Mouse (Mus musculus): ENCODE results near the gene Strada.
"Not testable (repeated sequence)": the region's sequence is repeated elsewhere in the genome, so short reads cannot be mapped to it uniquely, and the experiment has no call there.

Strada gene

DNA sequence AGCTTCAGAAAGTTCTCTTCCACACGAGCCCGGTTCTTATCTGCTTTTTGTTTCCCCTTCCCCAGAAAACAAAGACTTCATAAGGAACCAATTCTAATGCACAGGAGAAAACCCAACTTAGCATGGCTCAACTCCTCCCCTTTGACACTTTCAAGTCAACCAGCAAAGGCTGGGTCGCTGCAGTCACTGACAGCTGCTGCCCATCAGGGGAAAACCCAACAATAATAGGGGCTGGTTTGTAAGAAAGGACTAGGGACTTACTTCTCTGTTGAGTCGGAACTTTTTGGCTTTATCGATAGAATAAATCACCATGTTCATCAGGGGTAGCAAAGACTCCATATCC lies at the start of gene Strada:
Strada (minus strand) TSS at position 46 of the 343 bp plus-strand sequence.
- DNase-seq, result no peak

DNA sequence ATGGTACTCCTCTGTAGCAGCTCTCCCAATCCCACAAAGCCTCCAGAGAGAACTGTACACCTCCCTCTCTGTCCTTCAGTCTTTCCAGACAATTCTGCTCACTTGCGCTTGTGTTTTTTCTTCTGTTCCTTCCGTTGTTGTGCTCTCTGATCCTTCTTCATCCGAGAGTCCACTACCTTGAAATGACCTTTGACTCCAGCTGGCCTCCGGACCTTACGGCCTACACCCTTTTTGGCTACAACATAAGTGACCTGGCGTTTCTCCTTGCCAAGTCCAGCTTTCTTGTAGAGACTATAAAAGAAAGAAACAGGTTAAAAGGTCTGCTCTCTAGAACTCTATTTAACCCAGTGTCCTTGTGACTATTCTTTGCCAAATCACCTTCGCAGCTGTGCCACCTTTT lies 47.4 kb upstream of the Strada start:
- DNase-seq, result no peak

DNA sequence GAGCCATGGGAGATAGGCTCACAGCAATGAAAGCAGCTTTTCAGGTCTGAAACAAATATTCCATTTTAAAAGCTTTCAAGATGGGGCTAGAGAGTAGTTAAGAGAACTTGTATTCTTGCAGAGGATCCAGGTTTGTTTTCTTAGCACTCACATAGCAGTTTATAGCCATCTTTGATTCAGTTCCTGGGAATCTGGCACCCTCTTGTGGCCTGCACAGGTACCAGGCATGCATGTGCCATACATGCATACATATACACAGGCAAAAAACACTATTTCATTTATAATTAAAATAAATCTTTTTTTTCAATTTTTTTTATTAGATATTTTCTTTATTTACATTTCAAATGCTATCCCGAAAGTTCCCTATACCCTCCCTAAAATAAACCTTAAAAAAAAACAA lies 44.9 kb upstream of the Strada start:
- DNase-seq, result no peak

DNA sequence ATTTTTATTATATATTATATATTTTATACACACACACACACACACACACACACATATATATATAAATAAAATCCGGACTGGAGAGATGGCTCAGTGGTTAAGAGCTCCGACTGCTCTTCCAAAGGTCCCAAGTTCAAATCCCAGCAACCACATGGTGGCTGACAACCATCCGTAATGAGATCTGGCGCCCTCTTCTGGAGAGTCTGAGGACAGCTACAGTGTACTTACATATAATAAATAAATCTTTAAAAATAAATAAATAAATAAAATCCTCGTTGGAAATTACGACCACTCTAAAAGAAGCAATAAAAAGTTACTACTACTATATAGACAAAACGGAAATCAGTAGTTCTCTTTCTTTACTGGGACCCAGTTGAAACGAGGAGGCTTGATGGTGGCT lies 32.0 kb upstream of the Strada start:
- DNase-seq, result not testable (repeated sequence)

DNA sequence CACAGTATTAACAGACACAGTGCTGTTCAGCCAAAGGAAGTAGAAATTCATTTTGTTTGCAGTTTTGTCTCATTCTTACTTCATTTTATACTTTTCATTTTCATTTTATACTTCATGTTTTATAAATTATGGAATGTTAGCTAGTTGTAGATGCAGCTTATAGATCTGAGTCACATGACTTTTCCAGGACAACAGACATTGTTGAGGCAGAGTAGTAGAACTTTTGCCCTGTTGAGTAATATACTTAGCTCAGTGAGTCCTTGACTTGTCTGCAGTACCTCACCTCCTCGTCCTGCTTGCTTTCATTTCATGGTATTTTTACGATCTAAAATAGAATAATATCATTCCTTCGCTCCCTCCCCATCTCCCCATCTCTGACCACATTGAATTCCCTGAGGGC lies 18.6 kb upstream of the Strada start:
- DNase-seq, result no peak

DNA sequence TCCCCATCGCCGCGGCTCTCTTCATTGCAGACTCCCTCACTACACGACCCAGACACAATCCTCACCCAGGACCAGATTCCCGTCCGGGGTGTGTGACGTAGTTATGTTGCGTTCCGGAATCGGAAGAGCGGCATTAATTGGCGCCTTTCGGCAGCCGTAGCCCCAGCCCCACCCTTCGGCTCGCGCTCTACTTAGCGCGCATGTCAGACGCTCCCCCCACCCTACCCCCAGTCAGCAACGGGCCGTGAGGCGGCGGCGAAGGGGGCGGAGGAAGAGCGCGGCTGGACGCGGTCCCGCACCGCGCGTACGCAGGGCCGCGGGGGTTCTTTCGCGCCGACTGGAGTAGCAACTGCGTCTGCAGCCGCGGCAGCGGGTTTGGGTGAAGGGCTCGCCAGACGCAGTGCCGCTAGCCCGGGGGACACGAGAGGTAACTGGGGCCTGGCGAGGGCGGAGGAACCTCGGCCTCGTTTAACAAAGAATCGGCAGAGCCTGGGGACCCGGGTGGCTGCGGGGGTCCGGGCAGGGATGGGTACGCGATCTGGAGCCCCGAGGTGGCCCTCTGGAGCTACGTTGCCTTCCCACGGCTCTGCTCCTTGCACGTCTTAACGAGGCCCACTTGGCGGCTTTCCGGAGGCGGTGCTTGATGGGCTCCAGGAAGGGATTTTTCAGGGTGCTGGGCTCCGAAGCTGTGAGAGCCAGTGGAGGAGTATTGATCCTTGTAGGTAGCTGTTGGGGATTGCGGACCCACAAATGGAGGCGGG lies 14.9 kb upstream of the Strada start, which contains the start of gene Ddx42:
Ddx42 (plus strand) TSS at position 197 of the 761 bp plus-strand sequence.
- peak; percentile 85 for DNase-seq

DNA sequence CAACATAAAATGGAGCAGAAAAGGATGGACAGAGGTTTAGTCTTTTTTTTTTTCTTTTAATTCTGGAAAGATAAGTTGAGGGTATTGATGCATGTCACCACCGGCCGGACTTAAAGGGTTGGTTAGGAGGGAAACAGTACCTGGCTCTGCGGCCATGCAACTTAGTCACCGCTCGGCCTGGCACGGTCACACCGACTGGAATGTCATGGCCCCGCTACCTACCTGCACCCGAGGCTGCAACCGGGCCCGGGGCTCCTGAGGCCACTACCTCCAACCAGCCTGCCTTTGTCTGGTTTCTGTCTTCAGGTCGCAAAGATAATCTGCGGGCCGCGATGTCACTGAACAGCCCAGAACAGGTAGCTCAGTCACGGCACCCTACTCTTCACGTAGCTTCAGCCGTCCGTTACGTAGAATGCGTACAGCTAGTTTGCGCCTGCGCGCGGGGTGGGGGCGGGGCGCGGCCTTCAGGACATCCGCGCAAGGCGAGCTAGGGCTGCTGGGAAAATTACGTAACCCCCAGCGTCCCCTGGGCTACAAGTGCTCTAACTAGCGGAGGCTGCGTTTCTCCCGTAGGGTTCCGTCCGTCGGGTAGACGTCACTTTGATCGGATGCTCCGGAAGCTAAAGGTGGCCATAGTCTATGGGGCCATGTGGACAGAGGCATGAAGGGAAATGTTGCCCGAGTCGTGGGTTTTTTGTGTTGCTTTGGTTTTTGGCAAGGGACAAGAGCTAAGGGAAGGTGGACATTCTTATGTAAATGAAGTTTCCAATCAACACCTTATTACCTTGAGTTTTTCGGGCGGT lies 14.2 kb upstream of the Strada start, which contains the start of gene Ccdc47:
Ccdc47 (minus strand) TSS at position 418 of the 803 bp plus-strand sequence.
- DNase-seq, result peak; percentile 92

DNA sequence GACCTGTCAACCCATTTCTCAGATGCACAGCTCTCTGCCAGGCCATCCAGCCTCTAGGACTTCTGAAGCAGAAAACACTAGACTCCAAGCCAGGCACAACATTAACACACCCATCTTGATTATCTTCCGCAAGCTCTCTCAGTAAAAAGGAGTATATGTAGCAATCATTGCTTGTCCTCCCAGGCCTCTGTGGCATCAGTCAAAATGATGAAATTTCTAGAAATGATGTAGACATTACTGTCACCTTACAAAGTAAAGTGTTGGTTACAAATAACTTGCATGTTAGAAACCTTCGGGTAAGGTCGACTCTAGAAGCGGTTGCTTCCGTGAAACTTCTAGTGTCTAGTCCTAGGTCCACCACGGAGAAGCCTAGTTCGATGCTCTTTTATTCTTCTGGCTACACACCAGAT lies 13.5 kb upstream of the Strada start:
- no peak for DNase-seq

DNA sequence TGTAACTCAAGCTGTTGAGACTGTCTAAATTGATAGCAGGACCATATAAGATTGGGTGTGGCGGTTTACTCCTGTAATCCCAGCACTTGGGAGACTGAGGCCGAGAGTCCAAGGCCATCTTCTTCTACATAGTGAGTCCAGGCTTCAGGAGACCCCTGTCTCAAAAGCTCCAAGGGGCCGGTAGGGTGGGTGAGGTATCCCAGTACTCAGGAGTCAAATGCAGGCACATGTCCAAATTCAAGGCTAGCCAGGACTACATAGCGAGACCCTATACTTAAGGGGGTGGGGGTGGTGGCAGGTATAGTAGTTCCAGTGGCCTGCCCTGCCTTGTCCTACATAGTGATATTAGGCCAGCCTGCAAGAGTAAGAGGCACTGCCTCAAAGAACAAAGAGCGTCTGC lies 12.9 kb upstream of the Strada start:
- no peak for DNase-seq

DNA sequence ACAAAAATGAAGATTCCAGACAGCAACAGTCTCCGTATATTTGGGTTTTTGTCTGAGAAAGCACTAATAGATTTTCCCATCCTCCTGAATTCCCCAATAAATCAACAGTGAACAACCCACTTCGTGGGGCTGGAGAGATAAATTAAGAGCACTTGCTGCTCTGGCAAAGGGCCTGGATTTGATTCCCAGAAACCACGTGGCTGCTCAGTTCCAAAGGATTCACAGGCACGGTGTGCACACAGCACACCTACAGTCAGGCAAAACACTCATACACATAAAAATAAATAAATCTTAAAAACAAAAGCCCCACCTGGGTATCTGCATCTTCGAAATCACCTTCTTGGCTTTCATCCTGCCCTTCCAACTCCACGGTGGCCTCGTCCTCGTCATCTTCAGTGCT lies 10.8 kb upstream of the Strada start:
- DNase-seq, result no peak

DNA sequence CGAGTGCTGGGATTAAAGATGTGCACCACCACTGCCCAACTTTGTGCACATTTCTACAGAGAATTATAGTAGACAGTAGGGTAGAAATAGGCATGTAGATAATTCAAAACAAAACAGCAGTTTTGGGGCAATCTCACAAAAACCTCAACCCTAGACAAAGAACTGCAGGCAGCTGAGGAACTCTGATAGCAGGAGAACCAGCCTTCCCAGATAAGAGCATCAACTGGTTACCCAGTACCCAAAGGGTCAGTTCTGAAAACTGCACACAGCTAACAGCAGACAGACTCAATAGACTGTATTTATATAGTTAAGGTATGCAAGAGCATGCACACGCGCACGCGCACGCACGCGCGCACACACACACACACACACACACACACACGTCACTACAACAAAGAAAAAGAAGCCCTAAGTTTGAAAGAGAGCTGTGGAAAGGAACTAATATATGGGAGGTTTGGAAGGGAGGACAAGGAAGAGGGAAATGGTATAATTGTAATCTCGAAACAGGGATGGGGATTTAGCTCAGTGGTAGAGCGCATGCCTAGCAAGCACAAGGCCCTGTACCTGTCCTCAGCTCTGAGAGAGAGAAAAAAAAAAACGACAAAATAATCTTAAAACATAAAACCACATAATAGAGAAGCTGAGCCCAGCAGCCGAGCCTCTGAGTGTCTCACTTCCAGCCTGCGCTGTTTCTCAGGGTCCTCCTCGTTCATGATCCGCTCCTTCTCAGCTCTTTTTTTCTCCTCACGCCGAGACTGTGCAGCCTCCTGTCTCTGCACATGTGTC lies 438 bp downstream of the Strada start:
- DNase-seq, result no peak

DNA sequence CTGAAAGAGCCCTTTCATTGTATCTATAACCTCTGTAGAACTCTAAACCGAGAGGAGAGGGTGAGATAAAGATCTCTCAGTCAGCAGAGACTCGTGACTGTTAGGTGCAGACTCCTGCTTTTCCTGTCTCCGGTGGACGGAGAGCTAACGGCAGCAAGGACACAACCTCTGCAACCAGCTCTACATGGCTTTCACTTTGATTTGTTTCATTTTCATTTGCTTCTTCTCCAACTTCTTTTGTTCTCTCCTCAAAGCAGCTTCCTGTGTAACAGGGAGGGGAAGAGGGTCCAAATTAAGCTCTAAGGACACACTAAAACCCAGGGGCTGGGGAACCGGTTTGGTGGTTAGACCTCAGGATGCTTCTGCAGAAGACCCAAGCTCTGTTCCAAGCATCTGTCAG lies 1.2 kb downstream of the Strada start:
- no peak for DNase-seq

DNA sequence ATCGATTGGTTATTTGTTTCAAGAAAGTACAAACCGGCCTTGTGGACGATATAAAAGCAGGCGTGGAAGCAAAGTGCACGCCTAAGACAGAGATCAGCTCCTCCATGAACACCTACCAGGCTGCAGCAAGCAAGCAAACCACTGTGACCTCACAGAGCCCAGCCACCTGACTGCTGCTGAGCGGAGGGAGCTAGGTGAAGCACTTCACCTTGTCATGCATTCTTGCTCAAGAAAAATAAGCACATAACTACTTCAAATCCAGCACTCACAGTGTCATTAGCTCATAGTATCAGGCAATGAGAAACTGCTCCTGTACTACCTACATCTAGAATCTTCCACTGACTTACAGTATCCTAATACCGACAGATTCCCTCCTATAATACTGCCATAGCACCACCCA lies 2.0 kb downstream of the Strada start:
- DNase-seq, result not testable (repeated sequence)

DNA sequence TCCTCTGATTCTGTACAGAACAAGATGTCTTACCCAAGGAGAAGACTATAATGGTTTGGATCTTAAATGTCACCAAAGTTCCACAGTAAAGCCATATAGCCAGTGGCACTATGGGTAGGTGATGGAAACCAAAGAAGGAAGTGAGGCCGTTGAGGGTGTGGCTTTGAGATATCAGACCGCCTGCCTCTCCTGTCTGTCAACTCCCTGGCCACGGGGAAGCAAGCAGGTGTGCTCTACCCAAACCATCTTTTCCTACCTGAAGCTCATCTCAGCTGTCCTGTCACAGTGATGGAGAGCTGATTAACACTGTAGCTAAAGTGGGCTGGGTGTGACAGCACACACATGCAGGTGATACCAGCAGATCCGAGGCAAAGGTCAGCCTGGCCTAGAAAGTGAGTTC lies 3.7 kb downstream of the Strada start:
- DNase-seq, result no peak

DNA sequence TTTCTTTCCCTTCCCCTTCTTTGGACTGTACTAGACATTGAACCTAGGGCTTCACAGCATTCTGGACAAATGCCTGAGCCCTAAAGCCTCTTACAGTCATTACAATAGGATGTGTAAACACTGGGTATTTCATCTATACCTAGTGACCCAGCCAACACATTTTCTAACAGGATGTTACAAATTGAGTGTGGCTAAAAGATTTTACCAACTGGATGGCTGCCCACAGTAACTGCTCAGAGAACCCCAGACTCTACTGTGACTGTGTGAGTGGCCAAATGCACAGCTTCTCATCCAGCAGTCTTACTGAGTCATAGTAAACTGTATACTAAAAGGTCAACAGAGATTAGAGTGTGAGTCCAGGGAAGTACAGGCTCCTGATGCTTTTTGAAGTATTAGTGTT lies 6.6 kb downstream of the Strada start:
- DNase-seq, result no peak

DNA sequence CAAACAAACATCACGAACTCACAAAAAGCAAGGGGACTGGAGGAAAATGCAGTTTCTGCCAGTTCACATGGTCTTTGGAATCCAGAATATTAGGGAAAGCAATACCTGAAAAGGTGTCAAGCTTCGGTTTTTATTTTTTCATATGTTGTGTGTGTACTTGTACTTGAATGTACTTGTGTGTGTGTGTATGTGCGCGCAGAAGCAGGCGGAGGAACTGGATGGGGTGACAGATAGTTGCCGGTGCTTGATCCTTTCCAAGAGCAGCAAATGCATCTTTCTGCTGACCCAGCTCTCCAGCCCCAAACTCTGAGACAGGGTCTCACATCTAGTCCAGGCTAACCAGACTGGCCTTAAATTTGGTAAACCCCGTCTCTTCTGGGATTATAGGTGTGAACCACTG lies 7.1 kb downstream of the Strada start:
- no peak for DNase-seq

DNA sequence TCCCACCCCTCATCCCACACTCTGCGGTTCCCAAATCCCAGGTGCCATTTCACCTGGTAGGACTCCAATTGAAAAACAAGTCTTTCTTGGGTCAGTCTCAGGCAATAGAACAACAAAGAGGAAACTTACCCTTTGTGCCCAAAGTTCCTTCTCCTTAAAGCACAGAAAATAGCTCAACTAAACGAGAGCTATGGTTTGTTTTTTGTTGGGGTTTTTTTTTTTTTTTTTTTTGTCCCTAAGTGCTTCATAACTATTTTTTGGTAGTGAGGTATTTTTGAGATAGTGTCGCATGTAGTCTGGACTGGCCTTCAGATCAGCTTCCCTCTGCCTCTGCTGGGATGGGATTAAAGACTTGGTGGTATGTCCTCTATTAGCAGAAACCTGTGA lies 7.8 kb downstream of the Strada start:
- no peak for DNase-seq

DNA sequence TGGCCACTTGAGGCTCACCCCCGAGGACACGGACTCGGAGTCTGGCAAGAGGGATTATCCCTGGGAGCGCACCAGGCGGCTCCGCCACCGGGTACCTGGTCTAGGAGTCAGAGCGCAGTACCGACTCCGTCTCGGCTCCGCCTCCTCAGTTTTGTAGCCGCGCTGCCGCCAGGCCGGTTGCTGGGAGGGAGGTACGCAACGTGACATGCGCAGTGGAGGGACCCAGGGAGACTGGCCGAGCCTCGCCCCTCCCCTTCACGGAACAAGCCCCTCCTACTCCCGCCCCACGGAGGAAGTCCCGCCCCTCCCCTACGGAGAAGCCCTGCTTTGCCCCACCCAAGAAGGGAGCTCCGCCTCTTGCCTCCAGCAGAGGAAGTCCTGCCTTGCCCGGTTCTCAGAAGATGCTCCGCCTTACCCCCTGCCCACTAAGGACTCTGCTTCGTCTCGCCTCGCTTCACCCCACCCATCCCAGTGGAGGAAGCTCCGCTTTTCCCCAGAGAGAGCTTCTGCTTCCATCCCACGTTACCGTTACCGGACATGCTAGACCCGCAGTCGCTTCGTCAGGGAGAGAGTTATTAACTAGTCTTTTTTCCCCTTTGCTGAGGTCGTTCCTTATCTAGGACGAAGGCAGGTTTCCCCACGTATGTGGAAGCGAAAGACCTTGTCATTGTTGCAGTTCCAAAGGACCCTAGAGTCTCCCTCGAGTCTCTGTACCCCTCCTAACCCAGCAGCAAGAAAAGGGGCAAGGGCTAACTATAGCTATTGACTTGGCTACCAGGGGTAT lies 8.4 kb downstream of the Strada start:
- DNase-seq, result peak; percentile 93

DNA sequence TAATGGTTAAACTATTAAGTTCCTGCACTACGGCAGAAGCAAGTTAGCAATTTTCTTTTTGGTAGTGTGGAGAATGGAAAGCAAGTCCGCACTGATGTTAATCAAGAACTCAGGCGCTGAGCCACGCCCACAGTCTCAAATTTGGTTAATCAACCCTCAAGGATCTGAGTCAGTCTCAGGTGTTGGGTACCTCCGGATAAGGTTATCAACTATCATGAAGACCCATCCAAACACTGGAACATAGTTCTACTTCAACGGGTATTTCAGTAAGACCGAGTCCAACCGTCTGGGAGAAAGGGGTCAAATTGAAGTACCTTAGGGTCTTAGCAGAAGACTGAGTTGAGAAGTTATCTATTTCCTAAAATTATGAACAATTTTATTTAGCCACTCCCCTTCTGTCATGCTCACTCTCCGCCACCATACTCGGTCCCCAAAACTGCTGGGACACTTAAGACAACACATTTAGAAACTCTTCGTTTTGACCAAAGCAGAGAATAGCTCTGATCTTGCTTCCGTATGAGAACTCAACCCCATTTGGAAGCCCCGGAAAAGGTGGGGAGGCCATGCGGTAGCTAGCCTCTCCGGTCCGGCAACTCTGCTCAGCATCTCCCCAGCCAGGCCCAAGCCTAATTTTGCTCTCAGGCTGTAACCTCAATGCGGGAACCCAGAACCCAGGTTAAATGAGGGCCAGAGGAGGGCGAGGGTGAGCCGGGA lies 9.2 kb downstream of the Strada start:
- no peak for DNase-seq

DNA sequence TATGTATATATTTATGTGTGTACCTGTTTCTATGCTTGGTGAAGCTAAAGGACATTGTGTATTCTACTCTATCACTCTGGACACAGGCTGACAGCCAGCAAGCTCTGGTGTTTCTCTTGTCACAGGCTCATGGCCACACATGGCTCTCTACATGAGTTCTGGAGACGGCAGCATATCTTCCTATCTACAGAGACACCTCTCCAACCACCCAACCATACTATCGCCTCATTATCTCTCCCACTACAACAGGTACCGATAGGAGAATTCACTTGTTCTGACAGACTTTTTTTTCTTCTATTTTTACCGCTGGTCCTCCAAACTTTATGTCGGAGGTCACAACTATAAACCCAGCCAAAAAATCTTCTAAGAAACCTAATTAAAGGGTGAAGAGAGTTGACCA lies 9.7 kb downstream of the Strada start:
- no peak for DNase-seq

DNA sequence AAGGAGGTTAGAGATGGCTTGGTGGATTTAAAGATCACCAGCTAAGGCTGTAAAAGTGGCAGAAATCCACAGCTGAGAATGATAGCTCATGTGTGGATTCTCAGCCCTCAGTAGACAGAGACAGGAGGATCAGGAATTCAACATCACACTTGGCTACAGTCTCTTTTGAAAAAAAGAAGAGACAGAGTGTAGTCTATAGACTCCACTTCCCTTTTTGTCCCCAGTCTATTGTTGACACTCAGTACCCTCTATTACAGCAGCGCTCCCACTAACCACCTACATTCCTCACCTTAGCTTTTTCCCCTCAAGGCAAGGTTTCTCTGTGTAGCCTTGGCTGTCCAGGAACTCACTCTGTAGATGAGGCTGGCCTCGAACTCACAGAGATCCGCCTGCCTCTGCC lies 10.3 kb downstream of the Strada start:
- no peak for DNase-seq

DNA sequence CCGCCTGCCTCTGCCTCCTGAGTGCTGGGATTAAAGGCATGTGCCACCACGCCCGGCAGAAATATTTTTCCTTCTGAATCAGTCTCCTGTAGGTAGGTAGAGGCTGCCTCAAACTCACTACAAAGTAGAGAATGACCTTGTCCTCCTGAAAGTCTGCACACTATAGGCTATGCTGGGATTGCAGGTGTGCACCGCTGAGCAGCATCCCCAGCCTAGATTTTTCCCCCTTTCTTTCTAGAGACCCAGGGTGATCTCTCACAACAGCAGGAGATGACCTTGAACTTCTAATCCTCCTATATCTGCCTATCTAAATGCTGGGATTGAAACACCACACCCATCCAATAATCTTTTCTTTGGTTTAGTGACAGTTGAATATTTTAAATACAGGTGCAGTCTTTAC lies 14.6 kb downstream of the Strada start:
- DNase-seq, result no peak

All from right cerebral cortex, postnatal 4 days (tissue).